Mouse (Mus musculus): ENCODE measurements around the gene Traf7. TPM values are rescaled to one million over a fixed set of nuclear protein-coding genes. Genes with fewer than 3 reads are reported as not detected.

Gene Traf7
- polyA plus RNA-seq, 1 experiment from 2014 or later: 81.0 TPM

GRCm38 (mm10) chr17:24463374-24464133 lies 64.2 kb downstream of the Traf7 start:
- Histone ChIP-seq H3K4me3 (ENCODE audit: low read depth, low read length) (no peak overlapping the region), H3K9ac (ENCODE audit: low read depth, low read length) (no peak overlapping the region), H3K9me3 (ENCODE audit: control insufficient read depth, low read length) (no peaks in the 10 kb centered on the region), H3K4me1 (replicated peaks; ENCODE audit: control insufficient read depth, insufficient read depth, low read length) (no peaks in the 10 kb centered on the region), H3K4me2 (no peak overlapping the region), H3K27me3 (replicated peaks; ENCODE audit: control insufficient read depth, insufficient read depth, low read length) (no peaks in the 10 kb centered on the region), H3K36me3 (ENCODE audit: control insufficient read depth, insufficient read depth, low read length) (no peaks in the 10 kb centered on the region), H3K27ac (ENCODE audit: low read depth, low read length) (no peak overlapping the region)
- 45% methylated on average over 6 of the region's 6 CpGs for WGBS
- DNase-seq (ENCODE audit: low spot score): no peak
- ATAC-seq (replicated peaks; ENCODE audit: low FRiP score): no peak

GRCm38 (mm10) chr17:24462932-24463331 lies 64.8 kb downstream of the Traf7 start:
- Histone ChIP-seq H3K4me1 (replicated peaks; ENCODE audit: control insufficient read depth, insufficient read depth, low read length) (no peaks in the 10 kb centered on the region), H3K9me3 (ENCODE audit: control insufficient read depth, low read length) (no peaks in the 10 kb centered on the region), H3K27me3 (replicated peaks; ENCODE audit: control insufficient read depth, insufficient read depth, low read length) (no peaks in the 10 kb centered on the region), H3K9ac (ENCODE audit: low read depth, low read length) (no peak overlapping the region), H3K4me3 (ENCODE audit: low read depth, low read length) (no peak overlapping the region), H3K36me3 (ENCODE audit: control insufficient read depth, insufficient read depth, low read length) (no peaks in the 10 kb centered on the region), H3K4me2 (no peak overlapping the region), H3K27ac (ENCODE audit: low read depth, low read length) (no peak overlapping the region)
- ATAC-seq (replicated peaks; ENCODE audit: low FRiP score) (no peak), DNase-seq (ENCODE audit: low spot score) (no peak)
- WGBS: 75% methylated on average over 1 of the region's 1 CpGs

DNA sequence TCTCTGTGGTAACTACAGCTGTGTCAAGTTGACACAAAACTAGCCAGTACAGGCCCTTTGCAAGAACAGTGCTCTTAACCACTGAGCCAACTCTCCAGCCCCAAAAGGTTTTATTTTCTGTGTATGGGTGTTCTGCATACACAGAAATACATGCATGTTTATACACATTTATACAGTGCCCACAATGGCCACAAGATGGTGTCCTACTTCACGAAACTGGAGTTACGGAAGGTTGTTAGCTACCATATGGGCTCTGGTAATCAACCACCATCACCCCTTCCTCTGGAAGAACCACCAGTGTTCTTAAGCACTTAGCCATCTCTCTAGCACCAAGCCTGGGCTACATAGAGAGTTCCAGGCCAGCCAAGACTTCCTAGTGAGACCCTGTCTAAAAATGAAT lies 66.2 kb downstream of the Traf7 start:
- H3K9ac ChIP-seq (ENCODE audit: low read depth, low read length): no peak overlapping the region
- no peaks in the 10 kb centered on the region for H3K36me3 ChIP-seq (ENCODE audit: control insufficient read depth, insufficient read depth, low read length)
- WGBS: 59% methylated on average over 2 of the region's 2 CpGs
- H3K4me2 ChIP-seq: no peak overlapping the region
- no peak overlapping the region for H3K4me3 ChIP-seq (ENCODE audit: low read depth, low read length)
- no peaks in the 10 kb centered on the region for H3K9me3 ChIP-seq (ENCODE audit: control insufficient read depth, low read length)
- 0 out of 2 replicates have a peak, but pooled peaks have one; percentile 47 for ATAC-seq (replicated peaks; ENCODE audit: low FRiP score)
- no peaks in the 10 kb centered on the region for H3K4me1 ChIP-seq (replicated peaks; ENCODE audit: control insufficient read depth, insufficient read depth, low read length)
- no peaks in the 10 kb centered on the region for H3K27me3 ChIP-seq (replicated peaks; ENCODE audit: control insufficient read depth, insufficient read depth, low read length)
- DNase-seq (ENCODE audit: low spot score): no peak
- no peak overlapping the region for H3K27ac ChIP-seq (ENCODE audit: low read depth, low read length)

Other genes with a start within 250 kb of the Traf7 start
- 0.19 TPM in 1 of 2 replicates, not detected in the other for gene Abca17, start 176.9 kb downstream of the Traf7 start, polyA plus RNA-seq (2014; fragmentation: Nextera tagmentation; extraction: Ambion mirVana)
- 30.4 and 30.7 TPM in 2 replicates for gene Abca3, start 176.0 kb downstream of the Traf7 start, polyA plus RNA-seq (2014; fragmentation: Nextera tagmentation; extraction: Ambion mirVana)
- 336 and 347 TPM in 2 replicates for gene Rnps1, start 113.4 kb downstream of the Traf7 start, polyA plus RNA-seq (2014; fragmentation: Nextera tagmentation; extraction: Ambion mirVana)
- gene Eci1, start 101.3 kb downstream of the Traf7 start, polyA plus RNA-seq (2014; fragmentation: Nextera tagmentation; extraction: Ambion mirVana): 122 and 126 TPM in 2 replicates
- 1.1 and 1.3 TPM in 2 replicates for gene Dnase1l2, start 84.8 kb downstream of the Traf7 start, polyA plus RNA-seq (2014; fragmentation: Nextera tagmentation; extraction: Ambion mirVana)
- gene E4f1, start 57.6 kb downstream of the Traf7 start, polyA plus RNA-seq (2014; fragmentation: Nextera tagmentation; extraction: Ambion mirVana): 20.0 and 23.5 TPM in 2 replicates
- 119 and 123 TPM in 2 replicates for gene Pgp, start 57.5 kb downstream of the Traf7 start, polyA plus RNA-seq (2014; fragmentation: Nextera tagmentation; extraction: Ambion mirVana)
- gene Bricd5, start 54.1 kb downstream of the Traf7 start, polyA plus RNA-seq (2014; fragmentation: Nextera tagmentation; extraction: Ambion mirVana): 0.25 and 0.26 TPM in 2 replicates
- gene Mlst8, start 48.9 kb downstream of the Traf7 start, polyA plus RNA-seq (2014; fragmentation: Nextera tagmentation; extraction: Ambion mirVana): 22.3 TPM in 2 replicates
- 0.47 and 0.56 TPM in 2 replicates for gene Caskin1, start 39.3 kb downstream of the Traf7 start, polyA plus RNA-seq (2014; fragmentation: Nextera tagmentation; extraction: Ambion mirVana)
- 2.0 and 2.4 TPM in 2 replicates for gene Rab26, start 6.3 kb upstream of the Traf7 start, polyA plus RNA-seq (2014; fragmentation: Nextera tagmentation; extraction: Ambion mirVana)
- 8.7 and 12.2 TPM in 2 replicates for gene Pkd1, start 21.9 kb upstream of the Traf7 start, polyA plus RNA-seq (2014; fragmentation: Nextera tagmentation; extraction: Ambion mirVana)
- 53.5 and 55.2 TPM in 2 replicates for gene Tsc2, start 104.7 kb upstream of the Traf7 start, polyA plus RNA-seq (2014; fragmentation: Nextera tagmentation; extraction: Ambion mirVana)
- 21.0 and 23.7 TPM in 2 replicates for gene Nthl1, start 104.7 kb upstream of the Traf7 start, polyA plus RNA-seq (2014; fragmentation: Nextera tagmentation; extraction: Ambion mirVana)
- 23.6 and 25.1 TPM in 2 replicates for gene Slc9a3r2, start 122.4 kb upstream of the Traf7 start, polyA plus RNA-seq (2014; fragmentation: Nextera tagmentation; extraction: Ambion mirVana)
- 0.31 and 0.47 TPM in 2 replicates for gene Npw, start 130.5 kb upstream of the Traf7 start, polyA plus RNA-seq (2014; fragmentation: Nextera tagmentation; extraction: Ambion mirVana)
- gene Zfp598, start 141.7 kb upstream of the Traf7 start, polyA plus RNA-seq (2014; fragmentation: Nextera tagmentation; extraction: Ambion mirVana): 37.4 and 38.3 TPM in 2 replicates
- 0.26 and 0.49 TPM in 2 replicates for gene Syngr3, start 162.0 kb upstream of the Traf7 start, polyA plus RNA-seq (2014; fragmentation: Nextera tagmentation; extraction: Ambion mirVana)
- 64.2 and 74.7 TPM in 2 replicates for gene Gfer, start 168.2 kb upstream of the Traf7 start, polyA plus RNA-seq (2014; fragmentation: Nextera tagmentation; extraction: Ambion mirVana)
- gene Noxo1, start 168.3 kb upstream of the Traf7 start, polyA plus RNA-seq (2014; fragmentation: Nextera tagmentation; extraction: Ambion mirVana): 0.56 and 0.58 TPM in 2 replicates
- gene Tbl3, start 179.7 kb upstream of the Traf7 start, polyA plus RNA-seq (2014; fragmentation: Nextera tagmentation; extraction: Ambion mirVana): 102 and 109 TPM in 2 replicates
- gene Rnf151, start 190.1 kb upstream of the Traf7 start, polyA plus RNA-seq (2014; fragmentation: Nextera tagmentation; extraction: Ambion mirVana): 0.25 and 0.27 TPM in 2 replicates
- 2,083 and 2,225 TPM in 2 replicates for gene Rps2, start 190.2 kb upstream of the Traf7 start, polyA plus RNA-seq (2014; fragmentation: Nextera tagmentation; extraction: Ambion mirVana)
- gene Ndufb10, start 196.5 kb upstream of the Traf7 start, polyA plus RNA-seq (2014; fragmentation: Nextera tagmentation; extraction: Ambion mirVana): 301 and 321 TPM in 2 replicates
- gene Rpl3l, start 199.9 kb upstream of the Traf7 start, polyA plus RNA-seq (2014; fragmentation: Nextera tagmentation; extraction: Ambion mirVana): not detected in 2 replicates
- gene Msrb1, start 208.7 kb upstream of the Traf7 start, polyA plus RNA-seq (2014; fragmentation: Nextera tagmentation; extraction: Ambion mirVana): 30.7 and 31.0 TPM in 2 replicates
- 0.41 and 0.45 TPM in 2 replicates for gene Hs3st6, start 225.1 kb upstream of the Traf7 start, polyA plus RNA-seq (2014; fragmentation: Nextera tagmentation; extraction: Ambion mirVana)

Measured in liver, embryonic 11.5 days (tissue).